Mouse (Mus musculus) MEL-GATA-1-ER (cell line): ENCODE data around the gene Robo1.

Experiments
- DNase-seq: peaks from one replicate; pipeline ENCODE4 v3.0.0-alpha.2; 2012; ENCODE audit warnings: low read depth; ENCODE audit errors: extremely low read depth

Gene Robo1

DNA sequence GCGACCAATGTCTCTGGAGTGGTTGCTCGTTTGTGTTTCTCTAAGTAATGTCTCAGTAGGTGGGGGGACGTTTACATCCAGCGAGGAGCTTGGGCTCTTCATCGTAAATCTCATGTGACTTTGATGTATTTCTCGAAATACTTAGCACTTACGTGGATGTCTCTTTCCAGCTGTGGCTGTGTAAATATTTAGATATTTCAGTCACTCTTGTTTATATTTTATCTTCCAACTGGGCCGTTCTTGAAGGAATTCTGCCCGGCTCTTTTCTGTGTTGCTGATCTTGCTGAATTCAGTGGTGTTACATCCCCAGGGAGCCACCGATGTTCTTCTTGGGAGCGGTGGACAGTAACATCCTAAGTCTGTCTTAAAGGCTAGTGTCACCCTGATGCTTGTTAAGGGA, 427.1 kb downstream of the Robo1 start:
- no peak for DNase-seq

DNA sequence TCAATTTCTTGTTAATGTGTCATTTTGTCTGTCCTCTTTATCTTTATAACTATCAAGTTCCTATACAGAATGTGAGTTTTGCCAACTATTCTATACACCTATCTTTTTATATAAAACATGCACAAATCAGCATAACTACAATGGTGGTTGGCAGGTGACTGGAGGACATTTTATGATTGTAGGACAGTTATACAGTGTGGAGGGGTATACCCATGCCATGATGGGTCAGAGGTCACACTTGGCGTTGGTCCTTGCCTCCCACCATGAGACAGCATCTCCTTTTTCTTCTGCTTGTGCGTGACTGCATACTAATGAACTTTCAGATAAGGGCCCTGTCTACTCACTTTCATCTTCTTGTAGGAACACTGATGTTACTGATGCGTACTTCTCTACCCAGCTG, 427.5 kb downstream of the Robo1 start:
- no peak for DNase-seq

DNA sequence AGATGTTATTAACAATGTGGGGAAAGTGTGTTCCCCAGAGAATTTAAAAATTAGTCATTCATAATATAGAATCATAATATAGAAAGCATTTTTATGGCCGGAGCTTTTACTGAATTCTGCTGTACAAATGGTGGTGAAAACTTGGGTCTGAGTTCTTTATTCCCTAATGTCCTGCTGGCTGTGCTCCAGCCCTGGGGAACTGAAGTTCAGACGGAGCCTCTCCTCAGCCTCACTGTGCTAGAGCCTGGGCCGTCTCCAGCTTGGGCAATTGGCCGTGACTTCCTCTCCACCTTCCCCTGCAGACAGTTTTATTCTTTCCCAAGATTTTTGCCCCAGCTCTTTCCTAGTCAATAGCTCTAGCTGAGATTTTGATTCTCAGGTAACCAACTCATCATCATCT, 429.0 kb downstream of the Robo1 start:
- DNase-seq: no peak

DNA sequence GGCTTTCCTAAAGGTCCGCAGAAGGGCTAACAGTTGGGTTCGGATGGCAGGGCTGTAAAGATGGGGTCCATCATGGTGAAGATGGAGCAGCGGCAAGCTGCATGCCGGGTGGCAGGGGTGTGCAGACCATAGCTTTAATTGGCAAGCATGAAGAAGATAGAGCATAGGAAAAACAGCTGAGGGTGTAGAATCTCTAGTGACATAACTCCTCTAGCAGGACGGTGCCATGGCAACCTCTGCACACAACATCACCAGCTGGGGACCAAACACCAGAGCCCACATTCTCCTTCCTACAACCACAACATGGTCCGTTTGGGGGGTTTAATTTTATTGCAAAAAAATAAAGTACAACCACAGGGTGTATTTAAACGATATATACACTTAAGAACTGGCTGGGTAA, 432.1 kb downstream of the Robo1 start:
- no peak for DNase-seq

DNA sequence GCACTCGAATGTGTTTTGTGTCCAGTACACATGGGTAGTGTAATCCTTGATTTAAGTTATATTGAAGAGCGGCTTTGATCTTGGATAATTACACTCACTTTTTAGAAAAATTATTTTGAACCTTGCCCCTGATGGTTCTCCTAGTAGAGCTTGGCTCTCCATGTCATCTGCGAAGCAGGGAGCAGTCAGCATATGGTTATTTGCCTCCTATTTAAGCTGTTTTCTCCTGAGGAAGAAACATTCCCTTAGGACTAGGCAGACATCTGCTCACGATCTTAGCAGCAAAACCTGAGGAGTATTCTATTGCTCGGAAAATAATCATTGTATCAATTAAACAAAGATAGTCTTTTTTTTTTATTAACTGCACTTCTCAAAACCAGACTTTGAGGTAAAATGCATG, 439.6 kb downstream of the Robo1 start:
- DNase-seq: no peak

DNA sequence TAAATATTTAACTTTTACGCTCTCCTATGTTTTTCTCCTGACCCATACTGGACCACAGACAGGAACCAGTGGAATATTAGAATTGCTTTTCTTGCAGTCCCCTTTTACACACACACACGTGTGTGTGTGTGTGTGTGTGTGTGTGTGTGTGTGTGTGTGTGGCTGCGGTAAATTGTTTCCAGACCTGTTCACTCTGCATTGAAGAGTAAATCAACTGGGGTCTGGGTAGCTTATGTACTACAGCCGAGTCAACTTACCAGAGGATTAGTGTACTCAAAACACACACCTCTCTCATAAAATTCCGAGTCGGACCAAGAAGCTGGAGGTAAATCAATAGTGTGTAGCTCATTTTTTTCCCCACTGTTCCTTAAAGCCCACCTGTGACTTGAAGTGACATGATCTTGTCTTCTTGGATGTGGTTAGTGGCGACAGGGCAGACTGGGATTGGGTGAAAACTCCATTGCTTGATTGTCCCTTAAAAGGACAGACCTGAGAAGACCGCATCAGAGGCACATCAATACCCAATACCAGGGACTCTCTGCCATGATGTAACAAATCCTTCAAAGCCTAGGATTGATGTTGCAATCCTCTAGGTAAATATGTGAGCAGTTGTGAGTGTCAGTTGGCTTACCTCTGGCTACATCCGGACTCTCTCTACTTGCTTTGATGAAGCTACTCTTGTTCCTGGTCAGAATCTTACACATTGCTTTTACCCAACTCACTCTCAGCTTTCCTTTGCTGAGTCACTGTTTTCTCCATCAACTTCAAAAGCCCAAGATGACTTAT, 457.2 kb downstream of the Robo1 start:
- no peak for DNase-seq

DNA sequence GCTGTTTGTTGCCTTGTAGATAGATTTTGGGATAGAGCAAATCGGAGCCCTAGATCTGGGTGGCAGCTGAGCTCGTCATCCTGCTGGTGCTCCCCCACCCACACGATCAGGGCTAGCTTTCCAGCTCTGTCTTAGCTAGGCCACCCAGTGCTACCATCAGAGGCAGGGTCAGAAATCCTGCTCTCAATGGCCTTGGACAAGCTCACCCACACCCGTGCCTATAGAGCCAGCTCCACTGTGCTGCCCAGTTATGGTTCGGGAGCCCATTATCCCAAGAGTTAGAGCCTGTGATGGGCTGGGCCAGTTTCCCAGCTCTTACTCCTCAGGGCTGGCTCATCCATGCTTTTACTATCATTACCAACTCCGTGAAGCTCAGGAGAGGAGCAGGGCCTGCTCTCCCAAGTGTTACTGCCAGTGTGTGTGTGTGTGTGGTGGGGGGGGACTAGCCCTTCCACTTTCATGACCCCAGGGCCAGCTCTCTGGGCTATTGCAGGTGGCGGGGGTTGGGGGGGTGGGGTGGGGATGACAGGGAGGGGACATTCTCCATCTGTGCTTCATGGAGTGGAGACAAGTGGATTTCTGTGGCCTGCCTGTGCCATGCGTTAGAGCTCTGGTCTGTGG, 461.2 kb downstream of the Robo1 start:
- DNase-seq: no peak

GRCm38 (mm10) chr16:72772348-72772747, 464.2 kb downstream of the Robo1 start:
- no peak for DNase-seq

- no peak for DNase-seq
These were observed 464.9 kb downstream of the Robo1 start for GRCm38 (mm10) chr16:72773034-72773433.

- no peak for DNase-seq
These were observed 470.4 kb downstream of the Robo1 start for GRCm38 (mm10) chr16:72778520-72778919.

DNA sequence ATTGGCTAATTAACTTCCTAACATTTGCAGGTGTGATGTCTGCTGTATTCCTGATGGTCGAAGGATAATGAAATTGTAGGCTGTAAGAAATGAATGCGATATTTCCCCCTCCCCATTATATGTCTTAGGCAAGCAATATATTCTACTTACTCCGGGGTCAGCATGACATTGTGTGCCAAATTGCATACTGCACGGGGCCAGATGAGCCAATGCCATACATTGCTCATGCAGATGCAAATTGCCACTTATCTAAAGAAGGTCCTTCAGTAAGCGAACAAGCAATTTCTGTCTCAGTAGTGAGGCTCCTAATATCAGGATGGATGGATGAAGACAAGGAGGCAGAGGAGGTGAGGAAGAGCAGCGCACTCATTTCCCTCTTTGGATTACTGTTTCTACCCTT, 474.1 kb downstream of the Robo1 start:
- no peak for DNase-seq

GRCm38 (mm10) chr16:72786079-72786478, 478.0 kb downstream of the Robo1 start:
- no peak for DNase-seq

DNA sequence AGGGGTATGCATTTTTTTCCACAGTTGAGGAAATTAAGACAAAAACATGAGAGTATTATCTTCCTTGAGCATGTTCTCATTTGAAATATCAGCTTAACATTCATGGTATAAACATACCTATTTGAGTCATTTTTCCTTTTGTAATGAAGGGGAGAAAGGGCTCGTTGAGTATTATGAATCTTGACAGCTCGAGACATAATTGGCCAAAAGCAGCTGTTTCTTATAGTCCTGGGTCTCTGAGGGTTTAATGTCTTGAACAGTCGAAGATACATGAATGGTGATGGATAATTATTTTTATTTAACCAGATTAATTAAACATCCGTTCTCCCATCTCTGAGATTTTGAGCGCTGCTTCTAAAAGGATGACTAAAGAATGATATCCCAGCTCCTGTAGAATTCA, 478.5 kb downstream of the Robo1 start:
- no peak for DNase-seq

GRCm38 (mm10) chr16:72788017-72788416, 479.9 kb downstream of the Robo1 start:
- no peak for DNase-seq

GRCm38 (mm10) chr16:72791181-72791705, 483.1 kb downstream of the Robo1 start:
- DNase-seq: no peak

DNA sequence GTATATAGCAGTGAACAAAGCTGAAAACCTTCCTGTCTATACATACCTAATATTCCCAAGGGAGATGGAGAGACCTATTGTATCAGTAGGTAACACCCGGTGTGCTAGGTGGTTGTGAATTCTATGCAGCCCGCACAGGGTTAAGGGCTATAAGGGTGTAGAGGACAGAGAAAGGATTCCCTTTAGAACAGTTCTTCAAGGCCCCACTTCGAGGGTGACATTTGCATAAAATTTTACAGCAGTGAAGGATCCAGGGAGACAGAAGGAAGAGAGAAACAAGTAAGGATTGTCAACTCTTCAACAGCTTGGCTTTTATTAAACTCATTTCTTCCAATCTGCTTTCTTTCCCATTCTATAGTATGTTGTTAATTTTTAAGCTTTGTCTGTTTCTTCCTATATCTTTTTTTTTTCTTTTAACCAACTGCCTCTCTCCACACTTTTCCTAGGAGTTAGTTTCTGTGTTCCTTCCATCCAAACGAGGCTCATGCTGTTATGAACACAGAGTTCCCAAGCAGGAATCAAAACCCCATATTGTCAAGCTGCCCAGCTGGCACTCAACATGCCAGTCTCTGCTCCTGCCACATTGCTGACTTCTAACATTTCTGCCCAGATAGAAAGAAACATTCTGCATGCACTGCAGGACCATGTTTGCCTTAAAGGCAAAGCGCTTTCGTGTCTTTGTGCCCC, 486.7 kb downstream of the Robo1 start:
- DNase-seq: no peak

- DNase-seq: no peak
These were observed 487.2 kb downstream of the Robo1 start for GRCm38 (mm10) chr16:72795379-72795712.

DNA sequence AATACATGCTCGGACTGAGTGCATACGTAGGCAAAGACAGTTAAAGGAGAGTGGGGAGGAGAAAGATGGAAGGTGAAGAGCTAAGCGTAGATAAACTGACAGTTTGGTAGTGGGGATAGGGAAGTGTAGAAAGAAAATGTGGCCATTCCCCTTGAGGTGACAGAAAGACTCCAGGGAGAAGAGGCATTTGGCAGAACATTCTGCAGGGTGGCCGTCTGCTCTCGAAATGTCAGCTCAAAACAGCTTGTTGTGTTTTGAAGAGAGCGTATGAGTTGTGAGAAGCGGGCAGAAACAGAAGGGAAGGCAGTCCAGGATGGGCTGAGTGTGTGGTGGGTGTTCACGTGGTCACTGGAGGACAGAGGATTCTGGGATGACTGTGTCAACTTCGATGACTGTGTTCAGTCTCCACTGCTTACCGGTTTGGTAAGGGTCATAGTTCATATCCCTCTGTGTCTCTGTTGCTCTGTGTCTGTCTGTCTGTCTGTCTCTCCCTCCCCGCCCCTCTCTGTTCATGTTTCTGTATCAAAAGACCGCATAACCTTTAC, 490.4 kb downstream of the Robo1 start:
- DNase-seq: no peak

GRCm38 (mm10) chr16:72800121-72800749, 492.1 kb downstream of the Robo1 start:
- no peak for DNase-seq

DNA sequence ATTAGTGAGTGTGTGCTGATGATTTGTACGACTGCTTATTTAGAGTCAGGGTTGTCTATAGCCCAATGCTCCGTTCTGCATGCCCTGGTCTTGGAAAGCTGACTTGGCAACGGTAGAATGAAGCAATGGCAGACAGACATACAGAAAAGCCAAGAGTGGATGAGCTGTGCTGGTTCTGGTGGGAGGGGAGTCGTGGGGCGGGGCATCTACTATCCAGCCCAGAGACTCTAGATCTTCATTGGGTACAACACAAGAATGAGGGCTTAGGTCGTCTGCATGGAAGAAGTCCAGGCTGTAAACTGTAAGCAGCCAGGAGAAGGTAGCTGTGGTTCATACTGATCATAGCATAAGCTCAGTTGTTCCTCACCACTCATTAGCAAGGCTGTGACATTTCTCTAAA, 492.7 kb downstream of the Robo1 start:
- DNase-seq: no peak

- no peak for DNase-seq
These were observed 500.2 kb downstream of the Robo1 start for GRCm38 (mm10) chr16:72808351-72808750.

DNA sequence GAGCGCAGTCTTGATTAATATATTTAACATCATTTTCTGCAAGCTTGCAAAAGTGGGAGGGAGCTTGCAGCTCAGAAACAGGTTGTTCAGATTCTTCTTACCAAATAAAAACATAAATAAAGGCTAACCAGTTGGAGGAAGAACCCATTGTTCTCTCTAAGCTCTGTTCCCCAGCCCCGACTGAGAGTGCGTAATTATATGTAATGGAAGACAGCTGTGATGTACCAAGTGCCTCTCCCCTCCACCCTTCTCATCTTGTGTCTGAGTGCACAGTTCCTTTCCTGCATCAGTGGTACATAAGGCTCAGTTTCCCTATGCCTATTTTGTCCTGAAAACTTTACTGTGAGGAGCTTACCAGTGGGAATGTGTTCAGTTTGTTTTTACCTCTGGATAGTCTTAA, 502.8 kb downstream of the Robo1 start:
- no peak for DNase-seq
